Mouse (Mus musculus): ENCODE results near the gene Pou5f1. TPM values are rescaled to one million over a fixed set of nuclear protein-coding genes. Genes with fewer than 3 reads are reported as not detected.

Gene Pou5f1
- total RNA-seq, 2 experiments from 2014 or later: 0.18 to 0.64 TPM

GRCm38 (mm10) chr17:35551881-35552414 lies 46.1 kb downstream of the Pou5f1 start, which contains the start of gene Cdsn:
Gene Cdsn (plus strand): TSS chr17:35552128.
- peak; percentile 64 for DNase-seq

- no peak for DNase-seq
Measured at GRCm38 (mm10) chr17:35554321-35554720, 48.5 kb downstream of the Pou5f1 start.

DNA sequence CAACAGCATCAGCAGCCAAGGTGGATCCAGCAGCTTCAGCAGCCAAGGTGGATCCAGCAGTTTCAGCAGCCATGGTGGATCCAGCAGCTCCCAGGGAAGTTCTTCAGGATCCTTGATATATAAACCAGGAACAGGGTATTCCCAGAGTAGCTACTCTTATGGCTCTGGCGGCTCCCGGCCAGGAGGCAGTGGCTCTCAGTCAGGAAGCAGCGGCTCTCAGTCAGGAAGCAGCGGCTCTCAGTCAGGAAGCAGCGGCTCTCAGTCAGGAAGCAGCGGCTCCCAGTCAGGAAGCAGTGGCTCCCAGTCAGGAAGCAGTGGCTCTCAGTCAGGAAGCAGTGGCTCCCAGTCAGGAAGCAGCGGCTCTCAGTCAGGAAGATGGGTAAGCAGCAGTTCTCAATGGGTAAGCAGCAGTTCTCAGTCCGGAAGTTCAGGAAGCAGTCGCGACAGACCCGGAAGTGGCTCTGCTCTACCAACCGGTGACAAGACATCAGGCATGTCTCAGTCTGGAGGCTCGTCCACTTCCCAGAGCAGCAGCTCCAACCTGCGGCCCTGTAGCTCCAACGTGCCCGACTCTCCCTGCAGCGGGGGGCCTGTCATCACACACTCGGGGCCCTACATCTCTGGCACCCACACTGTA lies 49.1 kb downstream of the Pou5f1 start:
- no peak for DNase-seq

DNA sequence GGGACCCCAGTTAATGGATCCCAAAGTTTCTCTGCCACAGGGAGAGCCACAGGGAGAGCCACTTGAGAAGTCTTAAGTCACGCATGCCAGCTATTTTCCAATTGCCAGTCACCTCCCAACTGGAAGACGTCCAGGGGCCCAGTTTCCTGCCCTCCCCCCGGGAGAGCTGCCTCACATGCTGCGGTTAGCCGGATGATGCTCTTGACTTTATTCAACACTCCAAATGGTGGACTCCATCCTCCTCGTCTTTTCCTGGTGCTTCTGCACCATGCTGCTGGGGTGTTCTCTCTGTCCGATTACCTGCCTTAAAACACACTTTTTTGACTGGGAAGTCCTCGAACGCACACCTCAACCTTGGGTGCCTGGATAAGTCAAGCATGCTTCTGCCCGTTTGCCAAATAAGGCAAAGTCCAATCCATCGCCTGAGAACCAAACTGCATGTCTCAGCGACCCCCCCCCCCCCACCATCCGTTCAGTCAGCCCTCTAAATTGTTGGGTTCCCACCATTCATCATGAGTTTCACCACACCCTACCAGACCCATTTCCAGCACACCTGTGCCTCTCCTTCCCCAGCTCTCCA lies 50.5 kb downstream of the Pou5f1 start:
- no peak for DNase-seq

- peak; percentile 68 for DNase-seq
Measured at GRCm38 (mm10) chr17:35556812-35557211, 51.0 kb downstream of the Pou5f1 start.

- DNase-seq: no peak
Measured at GRCm38 (mm10) chr17:35557351-35557750, 51.5 kb downstream of the Pou5f1 start.

GRCm38 (mm10) chr17:35558216-35558615 lies 52.4 kb downstream of the Pou5f1 start:
- DNase-seq: no peak

Other genes with a start within 250 kb of the Pou5f1 start
- 100 to 1,000 TPM; 105 to 116 TPM for gene H2-D1, start 243.3 kb upstream of the Pou5f1 start, total RNA-seq (2021)
- 1 to 10 TPM; 1.4 to 1.5 TPM for gene H2-Q1, start 185.6 kb upstream of the Pou5f1 start, total RNA-seq (2021)
- 1 to 10 TPM in 1 of 2 experiments, under 1 TPM in 1; 0.70 to 1.4 TPM for gene H2-Q2, start 163.8 kb upstream of the Pou5f1 start, total RNA-seq (2021)
- gene H2-Q4, start 126.4 kb upstream of the Pou5f1 start, total RNA-seq (2021): 10 to 100 TPM; 18.5 to 22.0 TPM
- 1 to 10 TPM; 3.2 to 4.6 TPM for gene H2-Q6, start 81.2 kb upstream of the Pou5f1 start, total RNA-seq (2021)
- 1 to 10 TPM; 5.1 to 5.2 TPM for gene H2-Q7, start 66.9 kb upstream of the Pou5f1 start, total RNA-seq (2021)
- gene H2-Q10, start 35.9 kb upstream of the Pou5f1 start, total RNA-seq (2021): 100 to 1,000 TPM in 1 of 2 experiments, 10 to 100 TPM in 1; 41.1 to 106 TPM
- 10 to 100 TPM; 20.3 to 25.1 TPM for gene Tcf19, start 10.8 kb downstream of the Pou5f1 start, total RNA-seq (2021)
- 10 to 100 TPM in 1 of 2 experiments, 1 to 10 TPM in 1; 9.9 to 15.8 TPM for gene Cchcr1, start 11.1 kb downstream of the Pou5f1 start, total RNA-seq (2021)
- not detected for gene Psors1c2, start 27.2 kb downstream of the Pou5f1 start, total RNA-seq (2021)
- gene Cdsn, start 46.1 kb downstream of the Pou5f1 start, total RNA-seq (2021): under 1 TPM; 0.24 to 0.30 TPM
- not detected for gene 2300002M23Rik, start 61.4 kb downstream of the Pou5f1 start, total RNA-seq (2021)
- not detected for gene Sfta2, start 95.5 kb downstream of the Pou5f1 start, total RNA-seq (2021)
- gene Gm9573, start 120.6 kb downstream of the Pou5f1 start, total RNA-seq (2021): not detected
- not detected for gene Mucl3, start 137.7 kb downstream of the Pou5f1 start, total RNA-seq (2021)
- gene Vars2, start 161.6 kb downstream of the Pou5f1 start, total RNA-seq (2021): 10 to 100 TPM; 49.2 to 66.4 TPM
- gene Gtf2h4, start 167.7 kb downstream of the Pou5f1 start, total RNA-seq (2021): 10 to 100 TPM; 27.6 to 32.2 TPM
- gene Ddr1, start 198.6 kb downstream of the Pou5f1 start, total RNA-seq (2021): 10 to 100 TPM; 33.7 to 39.6 TPM

Data from adrenal gland, postnatal 10 days (tissue).